Mouse (Mus musculus) ES-E14 (cell line): ENCODE results near the gene Mast2. TPM values are rescaled to one million over a fixed set of nuclear protein-coding genes. Genes with fewer than 3 reads are reported as not detected.

Experiments used
- DNase-seq: peaks from one replicate; pipeline ENCODE4 v3.0.0-alpha.2; 2013; ENCODE audit warnings: low read depth, low spot score
- H3K27ac ChIP-seq: 2 replicates; pipeline ENCODE4 v1.5.1; 2012; ENCODE audit warnings: low read depth, mild to moderate bottlenecking, low read length, moderate library complexity, mixed read lengths; ENCODE audit not compliant: poor library complexity, insufficient read depth, severe bottlenecking
- H3K36me3 ChIP-seq: 2 replicates; pipeline ENCODE4 v1.6.1; 2012; ENCODE audit warnings: mild to moderate bottlenecking, low read length, moderate library complexity, mixed read lengths; ENCODE audit not compliant: control insufficient read depth, poor library complexity, insufficient read depth, severe bottlenecking
- H3K4me1 ChIP-seq, 2 experiments: fragments of 150-350 bp in 1 of 2; sonication (generic) in 1 of 2; 2 replicates each; pipeline ENCODE4 v1.6.1; 2012; ENCODE audit warnings: low read length in 2 of 2, mild to moderate bottlenecking in 1 of 2, mixed read lengths in 1 of 2; ENCODE audit not compliant: control insufficient read depth in 2 of 2, insufficient read depth in 2 of 2, poor library complexity in 1 of 2
- H3K4me3 ChIP-seq, 2 experiments: fragments of 150-350 bp in 1 of 2; sonication (generic) in 1 of 2; 2 replicates each; pipeline ENCODE4 v1.5.1; 2012; ENCODE audit warnings: low read length in 2 of 2, low read depth in 1 of 2, mild to moderate bottlenecking in 1 of 2, mixed read lengths in 1 of 2; ENCODE audit not compliant: insufficient read depth in 1 of 2, poor library complexity in 1 of 2, severe bottlenecking in 1 of 2
- H3K9ac ChIP-seq: 2 replicates; pipeline ENCODE4 v1.6.1; 2012; ENCODE audit warnings: low read depth, mild to moderate bottlenecking, low read length, mixed read lengths; ENCODE audit not compliant: poor library complexity, insufficient read depth, severe bottlenecking
- H3K9me3 ChIP-seq: fragments of 150-350 bp; sonication (generic); 2 replicates; pipeline ENCODE4 v1.6.1; 2012; ENCODE audit warnings: low read depth, mild to moderate bottlenecking, low read length; ENCODE audit not compliant: control insufficient read depth, insufficient read depth
- CHD2 ChIP-seq: IDR thresholded peaks from 2 replicates; pipeline ENCODE4 v1.6.1; 2014; ENCODE audit warnings: mild to moderate bottlenecking, low read depth, low read length, inconsistent platforms
- HCFC1 ChIP-seq: IDR thresholded peaks from 2 replicates; pipeline ENCODE4 v1.6.1; 2012; ENCODE audit warnings: low read length, inconsistent platforms, borderline replicate concordance; ENCODE audit not compliant: insufficient read depth
- MAFK ChIP-seq: IDR thresholded peaks from 2 replicates; pipeline ENCODE4 v1.6.1; 2014; ENCODE audit warnings: mild to moderate bottlenecking, low read depth, low read length, inconsistent platforms; ENCODE audit not compliant: insufficient read depth
- ZC3H11A ChIP-seq: IDR thresholded peaks from 2 replicates; pipeline ENCODE4 v1.6.1; 2012; ENCODE audit warnings: low read depth, mild to moderate bottlenecking, inconsistent platforms, low read length, borderline replicate concordance
- ZNF384 ChIP-seq: IDR thresholded peaks from 2 replicates; pipeline ENCODE4 v1.6.1; 2012; ENCODE audit warnings: low read depth, low read length, inconsistent platforms
- in situ Hi-C, 2 experiments: fragments of 600-800 bp; cut with MboI; formaldehyde crosslinking; loops; one replicate each; pipeline ENCODE4 v1.15.1; 2025; ENCODE audit warnings: low sequenced_read_pairs in 2 of 2, inconsistent platforms in 1 of 2; ENCODE audit not compliant: unreplicated experiment in 2 of 2
- total RNA-seq: library from RNA; depleted of rRNA; stranded (reverse); fragments of 300-350 nt; gene quantifications from 2 replicates; pipeline ENCODE4 v1.2.3, GENCODE M21; 2012

The Mast2 gene
- total RNA-seq, 1 experiment = 28.4 TPM

GRCm38 (mm10) chr4:116448673-116449072 is 15.3 kb downstream of the Mast2 start:
- no peak for TF ChIP-seq MAFK
- no peak for TF ChIP-seq ZNF384
- no peak for TF ChIP-seq HCFC1
- TF ChIP-seq CHD2 = no peak
- no peak for TF ChIP-seq ZC3H11A
- H3K9ac ChIP-seq = no peak overlapping the region
- H3K4me3 ChIP-seq = no peak overlapping the region
- no peaks in the 10 kb centered on the region for H3K36me3 ChIP-seq
- H3K27ac ChIP-seq = no peak overlapping the region
- H3K4me1 ChIP-seq = peaks cover 0 to 2% of the 10 kb centered on the region in 2 experiments; a peak in 1 of 4 replicates
- no peaks in the 10 kb centered on the region for H3K9me3 ChIP-seq
- in situ Hi-C loops = no loop called here
- DNase-seq = peak; percentile 66

- TF ChIP-seq ZC3H11A (no peak), MAFK (peak; percentile 95)
- H3K9me3 ChIP-seq = no peaks in the 10 kb centered on the region
- peaks cover 0 to 2% of the 10 kb centered on the region in 2 experiments; a peak in 2 of 4 replicates for H3K4me1 ChIP-seq
- no peaks in the 10 kb centered on the region for H3K36me3 ChIP-seq
- no peak overlapping the region for H3K4me3 ChIP-seq
- no peak overlapping the region for H3K27ac ChIP-seq
- in situ Hi-C loops = no loop called here
- no peak overlapping the region for H3K9ac ChIP-seq
- no peak for DNase-seq
Measured at GRCm38 (mm10) chr4:116439383-116439782, 24.6 kb downstream of the Mast2 start.

- Histone ChIP-seq H3K36me3 (no peaks in the 10 kb centered on the region), H3K9ac (no peak overlapping the region), H3K27ac (no peak overlapping the region), H3K4me1 (peaks cover 0 to 2% of the 10 kb centered on the region in 2 experiments; a peak in 2 of 4 replicates), H3K9me3 (no peaks in the 10 kb centered on the region), H3K4me3 (no peak overlapping the region)
- in situ Hi-C loops = no loop called here
- TF ChIP-seq MAFK (no peak), ZC3H11A (no peak), ZNF384 (peak; percentile 29; the same call in 1 of the 2 replicates), CHD2 (no peak), HCFC1 (no peak)
- no peak for DNase-seq
Measured at GRCm38 (mm10) chr4:116438561-116438960, 25.4 kb downstream of the Mast2 start.

GRCm38 (mm10) chr4:116435626-116436025 is 28.4 kb downstream of the Mast2 start:
- TF ChIP-seq ZC3H11A = no peak
- TF ChIP-seq HCFC1 = no peak
- Histone ChIP-seq H3K9me3 (no peaks in the 10 kb centered on the region), H3K9ac (no peak overlapping the region), H3K27ac (no peak overlapping the region), H3K4me3 (no peak overlapping the region), H3K4me1 (peaks cover 0 to 2% of the 10 kb centered on the region in 2 experiments; a peak in 2 of 4 replicates), H3K36me3 (no peaks in the 10 kb centered on the region)
- in situ Hi-C loops = no loop called here
- DNase-seq = peak; percentile 19

- no peaks in the 10 kb centered on the region for H3K36me3 ChIP-seq
- in situ Hi-C loops = no loop called here
- H3K27ac ChIP-seq = no peak overlapping the region
- no peak for DNase-seq
- no peak overlapping the region for H3K9ac ChIP-seq
- H3K4me1 ChIP-seq = no peaks in the 10 kb centered on the region
- H3K4me3 ChIP-seq = no peak overlapping the region
- H3K9me3 ChIP-seq = no peaks in the 10 kb centered on the region
- TF ChIP-seq HCFC1 (no peak), ZC3H11A (no peak)
Measured at GRCm38 (mm10) chr4:116422186-116422585, 41.8 kb downstream of the Mast2 start.
